Mouse (Mus musculus) testis, adult 2 months (tissue): ENCODE measurements around the gene Acp4. TPM values are rescaled to one million over a fixed set of nuclear protein-coding genes. Genes with fewer than 3 reads are reported as not detected.

Experiments used
- H3K27ac ChIP-seq: fragments of 200-500 bp; 2 replicates; pipeline ENCODE4 v1.5.1; 2012; ENCODE audit warnings: low read depth, low read length; ENCODE audit not compliant: control insufficient read depth, insufficient read depth
- H3K27me3 ChIP-seq: fragments of 200-500 bp; 2 replicates; pipeline ENCODE4 v1.6.1; 2012; ENCODE audit warnings: mild to moderate bottlenecking, low read length, moderate library complexity; ENCODE audit not compliant: control insufficient read depth, insufficient read depth
- H3K36me3 ChIP-seq: fragments of 200-500 bp; 2 replicates; pipeline ENCODE4 v1.6.1; 2012; ENCODE audit warnings: mild to moderate bottlenecking, low read length; ENCODE audit not compliant: control insufficient read depth, insufficient read depth
- H3K4me1 ChIP-seq: fragments of 200-500 bp; 2 replicates; pipeline ENCODE4 v1.6.1; 2012; ENCODE audit warnings: low read length; ENCODE audit not compliant: control insufficient read depth, insufficient read depth
- H3K4me3 ChIP-seq: fragments of 200-500 bp; 2 replicates; pipeline ENCODE4 v1.5.1; 2012; ENCODE audit warnings: low read depth, mild to moderate bottlenecking, low read length, moderate library complexity, mixed read lengths; ENCODE audit not compliant: control insufficient read depth
- CTCF ChIP-seq: fragments of 200-500 bp; IDR thresholded peaks from 2 replicates; pipeline ENCODE4 v1.5.1; 2012; ENCODE audit warnings: low read depth, mild to moderate bottlenecking, inconsistent platforms, low read length, moderate library complexity; ENCODE audit not compliant: control insufficient read depth, insufficient read depth, insufficient replicate concordance
- POLR2A ChIP-seq: fragments of 200-500 bp; IDR thresholded peaks from 2 replicates; pipeline ENCODE4 v1.6.1; 2012; ENCODE audit warnings: low read depth, mild to moderate bottlenecking, inconsistent platforms, low read length, moderate library complexity; ENCODE audit not compliant: control insufficient read depth
- polyA plus RNA-seq: library from polyadenylated mRNA; depleted of rRNA; stranded (reverse); fragments of >200 nt; gene quantifications from 2 replicates; pipeline ENCODE4 v1.2.3, GENCODE M21; 2012

Gene Acp4
- polyA plus RNA-seq, 1 experiment: 29.1 TPM

GRCm38 (mm10) chr7:44275546-44275945 lies 18.4 kb upstream of the Acp4 start:
- Histone ChIP-seq H3K27ac (no peak overlapping the region), H3K4me1 (no peaks in the 10 kb centered on the region; the same call in 1 of the 2 replicates), H3K4me3 (no peak overlapping the region), H3K36me3 (no peaks in the 10 kb centered on the region), H3K27me3 (no peaks in the 10 kb centered on the region)
- TF ChIP-seq POLR2A: no peak
- no peak for TF ChIP-seq CTCF

DNA sequence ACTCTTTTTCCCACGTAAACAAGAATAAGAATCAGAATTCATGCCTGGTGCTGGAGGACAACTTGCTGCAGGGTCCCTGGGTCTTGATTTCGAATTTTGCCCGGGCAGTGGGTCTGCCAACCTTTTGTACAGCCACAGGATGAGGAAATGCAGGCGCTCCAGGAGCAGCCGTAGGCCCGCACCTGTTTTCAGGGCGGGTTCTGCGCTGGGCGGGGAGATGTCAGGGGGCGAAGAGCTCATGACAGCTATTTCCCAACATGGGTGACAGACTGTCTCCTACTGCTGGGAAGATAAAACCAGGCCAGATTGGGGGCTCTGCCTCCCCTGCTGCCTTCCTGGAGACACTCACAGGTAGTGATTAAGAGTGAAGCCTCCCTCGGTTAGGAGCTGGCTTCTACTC lies 16.9 kb upstream of the Acp4 start:
- Histone ChIP-seq H3K27me3 (no peaks in the 10 kb centered on the region), H3K36me3 (no peaks in the 10 kb centered on the region), H3K27ac (no peak overlapping the region), H3K4me3 (peak overlapping the region; percentile 22), H3K4me1 (no peaks in the 10 kb centered on the region; the same call in 1 of the 2 replicates)
- TF ChIP-seq CTCF (no peak), POLR2A (no peak)

GRCm38 (mm10) chr7:44273446-44273845 lies 16.3 kb upstream of the Acp4 start:
- peak overlapping the region; percentile 22 for H3K4me3 ChIP-seq
- H3K4me1 ChIP-seq: no peaks in the 10 kb centered on the region; the same call in 1 of the 2 replicates

GRCm38 (mm10) chr7:44272546-44272945 lies 15.4 kb upstream of the Acp4 start:
- no peak for TF ChIP-seq POLR2A
- TF ChIP-seq CTCF: no peak
- Histone ChIP-seq H3K4me3 (peak overlapping the region; percentile 57), H3K27ac (no peak overlapping the region), H3K4me1 (no peaks in the 10 kb centered on the region; the same call in 1 of the 2 replicates), H3K27me3 (no peaks in the 10 kb centered on the region), H3K36me3 (no peaks in the 10 kb centered on the region)

More at GRCm38 (mm10) chr7:44273446-44273845, 16.3 kb upstream of the Acp4 start:
- no peaks in the 10 kb centered on the region for H3K27me3 ChIP-seq
- no peak for TF ChIP-seq POLR2A
- TF ChIP-seq CTCF: no peak
- H3K36me3 ChIP-seq: no peaks in the 10 kb centered on the region
- no peak overlapping the region for H3K27ac ChIP-seq

- H3K4me1 ChIP-seq: no peaks in the 10 kb centered on the region; the same call in 1 of the 2 replicates
- peak overlapping the region; percentile 70 for H3K4me3 ChIP-seq
- H3K36me3 ChIP-seq: no peaks in the 10 kb centered on the region
- H3K27me3 ChIP-seq: no peaks in the 10 kb centered on the region
- H3K27ac ChIP-seq: no peak overlapping the region
- TF ChIP-seq CTCF: no peak
- no peak for TF ChIP-seq POLR2A
Measured at GRCm38 (mm10) chr7:44271309-44271708, 14.1 kb upstream of the Acp4 start.

- Histone ChIP-seq H3K4me3 (no peak overlapping the region), H3K27me3 (no peaks in the 10 kb centered on the region), H3K4me1 (no peaks in the 10 kb centered on the region; the same call in 1 of the 2 replicates), H3K27ac (no peak overlapping the region), H3K36me3 (no peaks in the 10 kb centered on the region)
- TF ChIP-seq CTCF: no peak
- TF ChIP-seq POLR2A: no peak
Measured at GRCm38 (mm10) chr7:44269397-44269796, 12.2 kb upstream of the Acp4 start.

DNA sequence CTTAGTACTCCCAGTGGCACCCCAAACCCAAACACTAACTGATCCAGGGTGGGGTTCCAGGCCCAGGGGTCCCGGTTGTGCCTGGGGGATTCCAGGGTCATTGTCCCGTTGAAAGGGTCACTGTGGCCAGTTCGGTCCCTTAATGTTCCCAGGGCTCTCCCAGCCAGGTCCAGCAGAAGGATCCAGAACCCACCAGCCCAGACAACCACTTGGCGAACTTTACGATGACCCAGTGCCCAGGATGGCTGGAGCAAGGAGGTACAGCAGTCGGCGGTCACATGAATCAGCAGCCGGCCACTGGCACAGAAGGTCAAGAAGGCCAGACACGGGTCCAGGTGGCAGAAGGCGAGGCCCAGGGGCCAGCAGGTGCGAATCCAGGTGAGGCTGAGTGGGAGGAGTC lies 10.9 kb upstream of the Acp4 start:
- TF ChIP-seq POLR2A (no peak), CTCF (no peak)
- H3K36me3 ChIP-seq: no peaks in the 10 kb centered on the region
- no peak overlapping the region for H3K27ac ChIP-seq
- H3K4me1 ChIP-seq: peaks cover 3% of the 10 kb centered on the region
- H3K27me3 ChIP-seq: no peaks in the 10 kb centered on the region
- H3K4me3 ChIP-seq: no peak overlapping the region
